Mouse (Mus musculus) C2C12 (cell line): Measurements from ENCODE around the gene Clec12a.
"Not testable (repeated sequence)": the region's sequence is repeated elsewhere in the genome, so short reads cannot be mapped to it uniquely, and the experiment has no call there.

Experiments
- CEBPB ChIP-seq: IDR thresholded peaks from one replicate; pipeline ENCODE4 v1.6.1; 2011; ENCODE audit warnings: low read depth, mild to moderate bottlenecking, control low read depth, moderate library complexity
- CTCF ChIP-seq: IDR thresholded peaks from one replicate; pipeline ENCODE4 v1.5.1; 2011; ENCODE audit not compliant: control insufficient read depth, insufficient read depth, insufficient read length
- FOSL1 ChIP-seq: IDR thresholded peaks from one replicate; pipeline ENCODE4 v1.8.0; 2011; ENCODE audit warnings: mild to moderate bottlenecking, low read length; ENCODE audit not compliant: poor library complexity, insufficient read depth, severe bottlenecking
- MAX ChIP-seq: IDR thresholded peaks from one replicate; pipeline ENCODE4 v1.6.1; 2011; ENCODE audit warnings: mild to moderate bottlenecking, control low read depth
- MYOD1 ChIP-seq: IDR thresholded peaks from one replicate; pipeline ENCODE4 v1.6.1; 2011; ENCODE audit warnings: low read depth; ENCODE audit not compliant: control insufficient read depth, insufficient read length
- MYOG ChIP-seq: IDR thresholded peaks from one replicate; pipeline ENCODE4 v1.6.1; 2011; ENCODE audit not compliant: control insufficient read depth, insufficient read length; ENCODE audit errors: extremely low read depth
- USF1 ChIP-seq: IDR thresholded peaks from one replicate; pipeline ENCODE4 v1.6.1; 2011; ENCODE audit warnings: low read depth, mild to moderate bottlenecking, control low read depth, moderate library complexity

- not testable (repeated sequence) for TF ChIP-seq CTCF, MYOG, MAX, CEBPB, USF1, FOSL1, MYOD1
Measured at GRCm38 (mm10) chr6:129342391-129342790, at the start of gene Clec12a.
